Mouse (Mus musculus) kidney, postnatal 10 days (tissue): ENCODE results near the gene Kcnk2.
A peak's percentile ranks its signal among the peaks of the same experiment; 100 is the strongest.
"Not testable (repeated sequence)": the region's sequence is repeated elsewhere in the genome, so short reads cannot be mapped to it uniquely, and the experiment has no call there.

Source experiments
- DNase-seq: peaks from one replicate; pipeline ENCODE4 v3.0.0; 2021; ENCODE audit warnings: mixed read lengths

Gene Kcnk2

GRCm38 (mm10) chr1:189342416-189343104, 59.5 kb downstream of the Kcnk2 start:
- peak; percentile 24 for DNase-seq

DNA sequence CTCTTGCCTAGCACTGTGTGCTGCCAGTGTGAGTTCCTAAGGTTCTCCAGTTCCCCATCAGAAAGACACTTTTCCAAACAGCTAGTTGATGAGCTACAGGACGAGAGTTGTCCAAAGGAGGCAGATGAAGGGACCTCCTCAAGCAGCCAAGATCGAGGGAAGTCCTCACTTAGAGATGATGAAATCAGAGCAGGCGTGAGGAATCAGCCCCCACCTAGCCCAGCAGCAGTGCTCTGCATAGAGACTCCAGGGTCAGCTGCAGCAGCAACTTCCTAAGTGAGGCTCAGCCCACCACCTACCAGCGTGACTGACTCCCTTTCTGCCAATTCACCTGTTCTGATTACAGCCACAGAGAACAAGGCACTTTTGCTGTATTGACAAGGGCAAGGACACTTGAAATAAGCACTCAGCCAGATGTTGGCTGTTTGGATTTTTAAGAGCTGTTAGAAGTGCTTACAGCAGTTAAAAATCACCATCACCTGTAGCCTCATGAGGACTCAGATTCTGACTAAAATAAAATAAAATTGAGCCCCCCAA, 60.6 kb downstream of the Kcnk2 start:
- DNase-seq, result no peak

GRCm38 (mm10) chr1:189315896-189316295, 86.2 kb downstream of the Kcnk2 start:
- DNase-seq, result no peak

DNA sequence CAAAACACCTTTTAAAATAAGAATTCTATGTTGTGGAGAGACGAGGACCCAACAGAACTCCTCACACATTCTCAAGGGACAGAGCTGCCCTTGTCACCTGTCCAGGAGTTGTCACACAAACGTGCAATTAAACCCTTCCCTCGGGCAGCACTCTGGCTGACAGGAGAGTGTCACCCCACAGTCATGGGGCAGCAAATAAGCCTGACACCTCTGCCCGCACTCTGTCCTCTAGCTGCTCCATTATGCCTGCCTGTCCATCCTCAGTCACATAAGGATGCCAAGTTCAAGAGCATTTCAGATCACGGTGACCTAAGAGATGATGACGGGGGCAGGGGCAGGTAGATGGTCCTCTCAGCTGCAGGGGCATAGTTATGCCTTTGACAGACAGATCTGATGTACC, 87.6 kb downstream of the Kcnk2 start:
- no peak for DNase-seq

GRCm38 (mm10) chr1:189313750-189314149, 88.3 kb downstream of the Kcnk2 start:
- no peak for DNase-seq

DNA sequence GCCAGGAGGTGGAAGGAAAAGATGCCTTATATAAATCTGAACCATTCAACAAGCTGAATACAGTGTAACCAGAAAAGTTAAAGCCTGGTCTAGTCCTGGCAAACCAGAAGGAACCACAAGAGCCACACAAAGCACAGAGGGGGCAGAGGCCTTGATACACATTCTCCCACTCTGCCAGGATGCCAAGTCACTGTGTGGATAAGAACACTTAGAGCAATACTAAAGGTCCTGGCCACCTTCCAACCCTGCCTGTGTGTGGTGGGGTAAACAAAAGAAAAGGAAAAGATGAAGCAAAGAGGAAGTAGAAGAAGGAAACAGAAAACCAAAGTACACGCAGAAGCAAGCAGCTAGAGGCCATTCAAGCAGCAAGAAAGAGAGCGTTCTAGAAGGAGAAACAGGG, 91.9 kb downstream of the Kcnk2 start:
- peak; percentile 16 for DNase-seq

- DNase-seq, result no peak
Measured at GRCm38 (mm10) chr1:189304988-189305522, 97.0 kb downstream of the Kcnk2 start.

DNA sequence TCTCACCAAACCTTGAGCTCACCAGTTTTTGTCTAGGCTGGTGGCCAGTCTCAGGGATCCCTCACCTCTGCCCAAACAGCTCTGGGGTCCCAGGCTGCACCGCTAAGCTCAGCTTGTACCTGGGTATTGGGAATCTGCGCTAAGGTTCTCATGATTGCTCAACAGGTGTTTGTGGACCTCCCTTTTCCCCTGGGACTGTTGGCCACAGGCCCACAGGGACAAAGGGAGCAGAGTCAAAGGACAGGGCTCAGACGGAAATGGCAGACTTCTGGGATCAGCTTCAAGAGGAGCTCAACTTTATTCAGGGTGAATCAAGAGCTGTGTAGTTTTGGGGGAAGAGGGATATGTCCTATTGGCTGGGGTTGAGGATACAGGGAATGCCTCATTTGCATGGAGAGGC, 99.1 kb downstream of the Kcnk2 start:
- no peak for DNase-seq

GRCm38 (mm10) chr1:189293679-189294406, 108.2 kb downstream of the Kcnk2 start:
- DNase-seq, result no peak

DNA sequence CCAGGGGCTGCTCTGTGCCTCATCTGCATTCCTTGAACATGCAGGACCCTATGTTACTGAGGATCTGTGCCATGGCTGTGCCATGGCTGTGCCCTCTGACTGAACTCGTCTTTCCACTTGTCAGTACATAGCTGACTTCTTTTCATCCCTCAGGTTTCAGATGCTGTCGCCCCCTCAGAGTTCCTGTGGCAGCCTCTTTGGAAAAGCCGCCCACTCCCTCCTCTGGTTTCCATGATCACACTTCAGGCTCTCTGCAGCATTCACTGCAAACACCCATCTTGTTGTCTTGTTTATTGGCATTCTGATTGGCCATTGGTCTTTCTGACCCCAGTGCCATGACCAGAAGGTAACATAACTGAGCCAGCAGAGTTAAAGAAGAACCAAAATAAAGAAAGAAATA, 111.2 kb downstream of the Kcnk2 start:
- no peak for DNase-seq

DNA sequence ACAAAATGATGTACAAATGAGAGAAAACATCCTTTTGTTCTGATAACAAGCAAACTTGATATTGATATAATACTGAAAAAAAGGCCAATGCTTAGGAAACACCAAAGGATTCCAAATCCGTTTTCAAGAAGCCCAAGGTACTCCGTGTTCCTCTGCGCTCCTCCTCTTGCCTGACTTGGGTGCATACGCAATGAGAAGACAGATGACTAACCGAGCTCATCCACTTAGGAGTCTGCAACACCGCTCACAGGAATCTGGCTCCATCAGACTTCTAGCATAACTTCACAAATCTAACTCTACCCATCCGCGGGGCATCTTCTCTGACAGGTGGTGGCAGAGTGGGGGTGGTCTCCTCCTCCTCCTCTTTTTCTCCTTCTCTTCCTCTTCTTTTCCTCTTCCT, 113.1 kb downstream of the Kcnk2 start:
- no peak for DNase-seq

- no peak for DNase-seq
Measured at GRCm38 (mm10) chr1:189272281-189272680, 129.8 kb downstream of the Kcnk2 start.

DNA sequence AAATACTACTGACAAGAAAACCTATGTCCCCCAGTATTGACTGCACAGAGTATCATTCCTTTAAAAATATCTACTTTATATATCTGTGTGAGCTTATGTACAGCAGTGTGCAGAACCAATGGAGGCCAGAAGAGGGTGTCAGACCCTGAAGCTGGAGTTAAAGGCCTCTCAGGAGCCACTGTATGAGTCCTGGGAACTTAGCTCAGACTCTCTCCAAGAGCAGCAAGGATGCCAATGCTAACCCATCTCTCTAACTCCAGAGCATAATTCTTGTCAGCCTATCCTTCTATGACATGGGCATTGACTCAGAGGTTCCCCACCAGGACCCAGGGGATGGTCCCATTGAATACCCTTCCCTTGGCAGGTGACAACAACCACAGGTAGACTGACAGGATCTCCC, 148.4 kb downstream of the Kcnk2 start:
- DNase-seq, result no peak

DNA sequence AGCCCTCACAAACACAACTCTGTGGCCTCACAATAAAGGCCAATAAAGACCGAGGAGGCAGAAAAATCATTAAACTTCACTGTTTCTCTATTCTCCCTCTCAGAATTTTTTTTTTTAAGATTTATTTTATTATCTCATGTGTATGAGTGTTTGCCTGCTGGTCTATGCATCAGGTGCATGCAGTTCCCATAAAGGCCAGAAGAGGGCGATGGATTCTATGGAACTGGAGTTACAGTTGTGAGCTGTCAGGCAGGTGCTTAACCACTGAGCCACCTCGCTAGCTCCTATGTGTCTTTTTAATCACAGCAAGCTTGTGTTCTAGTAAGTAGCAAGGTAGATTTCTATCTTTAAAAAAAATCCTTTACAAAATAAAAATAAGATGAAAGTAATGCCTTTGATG, 148.9 kb downstream of the Kcnk2 start:
- DNase-seq, result peak; percentile 20

- not testable (repeated sequence) for DNase-seq
Measured at GRCm38 (mm10) chr1:189243206-189243605, 158.9 kb downstream of the Kcnk2 start.

- no peak for DNase-seq
Measured at GRCm38 (mm10) chr1:189235261-189235660, 166.8 kb downstream of the Kcnk2 start.

- DNase-seq, result no peak
Measured at GRCm38 (mm10) chr1:189232829-189233228, 169.2 kb downstream of the Kcnk2 start.

GRCm38 (mm10) chr1:189228222-189229084, 173.6 kb downstream of the Kcnk2 start:
- peak; percentile 27 for DNase-seq

GRCm38 (mm10) chr1:189227479-189227878, 174.6 kb downstream of the Kcnk2 start:
- no peak for DNase-seq

DNA sequence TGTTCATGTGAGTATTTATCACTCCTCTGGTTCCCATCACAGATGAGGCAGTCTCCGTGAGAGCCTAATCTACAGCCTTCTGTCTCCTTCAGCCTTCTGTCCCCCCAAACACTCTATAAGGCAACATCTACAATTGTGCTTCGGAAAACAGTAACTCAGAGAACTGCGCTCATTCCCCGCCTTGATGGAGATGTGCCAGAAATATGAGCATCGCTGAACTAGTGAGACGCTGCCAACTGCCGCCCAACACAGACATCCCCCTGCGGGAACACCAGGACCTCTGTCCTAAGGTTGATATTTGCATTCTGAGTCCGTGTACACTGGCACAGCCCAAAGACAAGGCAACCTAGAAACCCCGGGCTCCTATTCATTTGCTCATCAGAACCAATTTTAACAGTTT, 183.0 kb downstream of the Kcnk2 start:
- no peak for DNase-seq

GRCm38 (mm10) chr1:189217751-189218564, 184.1 kb downstream of the Kcnk2 start:
- no peak for DNase-seq

DNA sequence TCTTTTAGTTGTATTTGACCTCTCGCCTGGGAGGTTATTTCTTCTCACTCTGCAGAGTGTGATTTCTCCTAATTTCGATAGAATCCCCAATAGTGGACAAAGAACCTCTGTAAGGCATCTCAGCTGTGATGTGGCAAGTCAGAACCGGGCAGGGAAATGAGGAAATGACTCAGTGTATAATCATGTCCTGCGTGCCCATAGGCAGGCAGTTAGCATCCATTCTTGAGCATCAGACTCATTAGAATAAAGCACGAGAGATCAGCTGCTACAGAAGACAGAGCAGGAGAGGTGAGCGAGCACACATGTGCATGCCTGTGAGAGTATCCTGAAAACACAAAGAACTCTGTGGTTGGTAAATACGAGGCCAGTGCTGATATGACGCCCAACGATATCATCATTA, 186.9 kb downstream of the Kcnk2 start:
- no peak for DNase-seq
